Mouse (Mus musculus): Measurements from ENCODE around the gene Gm49354. TPM values are rescaled to one million over a fixed set of nuclear protein-coding genes. Genes with fewer than 3 reads are reported as not detected.

The Gm49354 gene
- not detected in 2 replicates for total RNA-seq (2014; rRNA removed)
- not detected in 2 replicates for polyA plus RNA-seq (2015; fragmentation: Nextera tagmentation; extraction: Ambion mirVana)

DNA sequence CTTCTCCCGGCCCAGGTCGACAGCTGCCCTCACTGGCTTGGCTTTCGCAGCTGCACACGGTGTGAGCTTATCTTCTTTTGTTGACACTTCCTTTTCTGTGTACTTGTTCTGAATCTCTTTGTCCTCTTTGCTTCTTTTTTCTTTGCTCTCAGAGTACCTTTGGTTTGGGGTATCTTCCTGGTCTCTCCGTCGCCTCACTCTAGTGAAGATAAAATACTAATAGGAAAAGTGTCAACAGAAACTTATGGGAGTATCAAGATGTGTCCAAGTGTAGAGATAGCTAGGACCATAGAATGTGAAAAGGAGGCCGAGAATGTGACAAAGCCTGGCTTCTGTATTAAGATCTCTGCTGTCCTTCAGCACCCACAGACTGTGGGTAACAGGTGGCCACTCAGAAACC is at the start of gene Gm49354:
Gm49354 (minus strand) TSS at position 101 of the 400 bp plus-strand sequence.
- TF ChIP-seq CTCF (IDR thresholded peaks at IDR 0.05): no peak
- ATAC-seq (ENCODE audit: low FRiP score) (no peak), DNase-seq (ENCODE audit: low spot score) (no peak)
- H3K9me3 ChIP-seq (ENCODE audit: low read length): no peaks in the 10 kb centered on the region
- 91% methylated on average over 7 of the region's 7 CpGs for WGBS
- H3K27me3 ChIP-seq (ENCODE audit: insufficient read depth, low read length): no peaks in the 10 kb centered on the region
- no peaks in the 10 kb centered on the region for H3K4me1 ChIP-seq (ENCODE audit: insufficient read depth, low read length)
- no peak within 1 kb of the TSS for H3K9ac ChIP-seq (replicated peaks; ENCODE audit: low read length, poor library complexity, severe bottlenecking)
- H3K4me3 ChIP-seq (ENCODE audit: low read depth, low read length): no peak within 1 kb of the TSS
- H3K27ac ChIP-seq (ENCODE audit: low read depth, low read length): no peak within 1 kb of the TSS
- H3K36me3 ChIP-seq (ENCODE audit: insufficient read depth, low read length): peaks cover 85% of the 10 kb centered on the region
- H3K4me2 ChIP-seq (ENCODE audit: low read depth, low read length, poor library complexity, severe bottlenecking): no peak within 1 kb of the TSS

DNA sequence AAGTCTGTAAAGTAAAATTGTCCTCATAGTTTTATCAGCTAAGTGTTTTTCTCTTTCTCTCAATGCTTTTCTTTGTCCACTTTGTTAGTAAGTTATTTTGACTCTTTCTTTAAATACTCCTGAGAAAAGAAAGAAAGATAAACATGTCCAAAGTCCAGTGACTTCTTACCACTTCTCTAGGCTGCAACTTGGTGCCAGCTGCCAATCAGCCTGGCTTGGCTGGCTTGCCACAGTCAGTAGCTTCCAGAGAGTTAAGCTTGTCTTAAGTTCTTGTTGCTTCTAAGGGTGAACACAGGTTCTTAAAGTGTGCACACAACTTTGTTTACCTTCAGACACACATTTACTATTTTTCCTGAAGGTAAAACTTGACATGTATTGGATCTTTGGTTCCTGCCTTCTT is 43.9 kb upstream of the Gm49354 start:
- Histone ChIP-seq H3K4me1 (ENCODE audit: insufficient read depth, low read length) (no peaks in the 10 kb centered on the region), H3K4me3 (ENCODE audit: low read depth, low read length) (no peak overlapping the region), H3K36me3 (ENCODE audit: insufficient read depth, low read length) (no peaks in the 10 kb centered on the region), H3K9ac (replicated peaks; ENCODE audit: low read length, poor library complexity, severe bottlenecking) (no peak overlapping the region), H3K4me2 (ENCODE audit: low read depth, low read length, poor library complexity, severe bottlenecking) (no peak overlapping the region), H3K27me3 (ENCODE audit: insufficient read depth, low read length) (no peaks in the 10 kb centered on the region), H3K9me3 (ENCODE audit: low read length) (no peaks in the 10 kb centered on the region), H3K27ac (ENCODE audit: low read depth, low read length) (no peak overlapping the region)
- DNase-seq (ENCODE audit: low spot score) (no peak), ATAC-seq (ENCODE audit: low FRiP score) (no peak)
- TF ChIP-seq CTCF (IDR thresholded peaks at IDR 0.05): no peak

DNA sequence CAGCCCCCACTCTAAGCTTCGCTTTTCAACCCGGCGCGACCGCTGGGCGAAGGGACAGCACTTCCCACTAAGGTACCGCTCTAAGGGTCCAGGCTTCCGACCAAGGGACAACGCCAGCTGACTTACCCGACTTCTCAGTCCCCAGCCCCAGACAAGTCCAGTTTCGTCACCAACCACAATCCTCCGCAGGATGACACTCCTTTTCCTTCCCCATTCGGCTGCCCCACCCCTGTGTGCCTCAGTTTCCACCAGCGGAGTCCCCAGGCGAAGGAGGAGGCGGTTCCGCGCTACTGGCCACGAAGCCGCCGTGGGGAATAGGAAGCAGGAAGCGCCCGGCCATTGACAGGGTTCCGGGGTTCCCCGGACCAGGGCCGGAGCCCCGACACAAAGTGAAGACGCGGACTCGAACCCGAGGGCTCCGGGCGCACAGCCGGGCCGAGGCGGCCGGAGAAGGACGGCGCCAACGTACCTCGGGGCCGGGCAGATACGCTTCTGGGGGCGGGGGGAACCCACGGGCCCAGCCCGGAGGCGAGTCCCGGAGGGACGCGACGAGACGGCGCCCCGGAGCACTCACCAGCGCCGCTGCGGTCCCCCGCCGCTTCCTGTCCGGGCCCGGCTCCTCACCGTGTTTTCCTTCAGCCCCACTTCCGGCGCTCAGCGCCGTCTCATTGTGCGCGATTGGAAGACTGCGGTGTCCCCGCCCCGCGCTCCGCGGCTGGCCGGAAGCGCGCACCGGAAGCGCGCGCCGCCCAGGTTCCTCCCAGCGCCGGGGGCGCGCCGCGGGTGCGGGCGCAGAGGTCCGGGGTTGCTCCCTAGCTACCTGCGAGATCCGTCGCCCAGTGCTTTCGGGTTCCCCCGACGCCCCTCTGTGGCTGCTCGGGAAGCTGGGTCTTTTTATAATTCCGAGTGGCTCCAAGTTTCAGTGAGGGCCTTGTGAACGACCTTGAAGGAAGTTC is 40.7 kb upstream of the Gm49354 start, which contains the start of gene Tut7:
Tut7 (minus strand) TSS at position 641 of the 956 bp plus-strand sequence.
- Histone ChIP-seq H3K27ac (ENCODE audit: low read depth, low read length) (peak within 1 kb of the TSS; percentile 80), H3K4me2 (ENCODE audit: low read depth, low read length, poor library complexity, severe bottlenecking) (peak within 1 kb of the TSS; percentile 71), H3K4me1 (ENCODE audit: insufficient read depth, low read length) (peaks cover 11% of the 10 kb centered on the region), H3K36me3 (ENCODE audit: insufficient read depth, low read length) (no peaks in the 10 kb centered on the region), H3K4me3 (ENCODE audit: low read depth, low read length) (peak within 1 kb of the TSS; percentile 51), H3K9me3 (ENCODE audit: low read length) (no peaks in the 10 kb centered on the region), H3K27me3 (ENCODE audit: insufficient read depth, low read length) (no peaks in the 10 kb centered on the region), H3K9ac (replicated peaks; ENCODE audit: low read length, poor library complexity, severe bottlenecking) (peak within 1 kb of the TSS; percentile 59)
- TF ChIP-seq CTCF (IDR thresholded peaks at IDR 0.05): peak; percentile 2; the same call in 1 of the 2 replicates
- DNase-seq (ENCODE audit: low spot score): peak; percentile 95
- WGBS: under 1% methylated on average over 94 of the region's 100 CpGs
- ATAC-seq (ENCODE audit: low FRiP score): peak; percentile 98

DNA sequence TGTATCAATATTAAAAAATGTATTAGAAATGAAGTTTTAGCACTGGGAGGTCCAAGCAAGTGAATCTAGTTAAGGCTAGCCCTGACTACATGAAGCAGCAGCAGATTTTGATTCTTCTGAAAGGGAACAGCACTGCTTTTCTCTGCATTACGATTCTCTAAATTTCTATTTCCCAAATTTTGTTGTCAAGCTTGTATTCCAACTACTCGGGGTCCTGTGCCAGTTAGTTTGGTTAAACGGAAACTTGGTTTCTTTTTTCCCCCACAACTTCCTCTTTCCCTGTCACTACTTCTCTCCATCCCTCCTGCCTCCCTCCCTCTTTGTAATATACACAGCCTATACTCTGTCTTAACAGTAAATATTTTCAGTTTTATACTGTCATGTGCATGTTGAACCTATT is 38.8 kb upstream of the Gm49354 start:
- no peaks in the 10 kb centered on the region for H3K9me3 ChIP-seq (ENCODE audit: low read length)
- no peak overlapping the region for H3K27ac ChIP-seq (ENCODE audit: low read depth, low read length)
- no peak for ATAC-seq (ENCODE audit: low FRiP score)
- no peaks in the 10 kb centered on the region for H3K27me3 ChIP-seq (ENCODE audit: insufficient read depth, low read length)
- peaks cover 11% of the 10 kb centered on the region for H3K4me1 ChIP-seq (ENCODE audit: insufficient read depth, low read length)
- no peak overlapping the region for H3K4me3 ChIP-seq (ENCODE audit: low read depth, low read length)
- WGBS: 81% methylated on average over 3 of the region's 3 CpGs
- no peak overlapping the region for H3K4me2 ChIP-seq (ENCODE audit: low read depth, low read length, poor library complexity, severe bottlenecking)
- no peak overlapping the region for H3K9ac ChIP-seq (replicated peaks; ENCODE audit: low read length, poor library complexity, severe bottlenecking)
- H3K36me3 ChIP-seq (ENCODE audit: insufficient read depth, low read length): peaks cover 8% of the 10 kb centered on the region
- no peak for DNase-seq (ENCODE audit: low spot score)
- no peak for TF ChIP-seq CTCF (IDR thresholded peaks at IDR 0.05)

DNA sequence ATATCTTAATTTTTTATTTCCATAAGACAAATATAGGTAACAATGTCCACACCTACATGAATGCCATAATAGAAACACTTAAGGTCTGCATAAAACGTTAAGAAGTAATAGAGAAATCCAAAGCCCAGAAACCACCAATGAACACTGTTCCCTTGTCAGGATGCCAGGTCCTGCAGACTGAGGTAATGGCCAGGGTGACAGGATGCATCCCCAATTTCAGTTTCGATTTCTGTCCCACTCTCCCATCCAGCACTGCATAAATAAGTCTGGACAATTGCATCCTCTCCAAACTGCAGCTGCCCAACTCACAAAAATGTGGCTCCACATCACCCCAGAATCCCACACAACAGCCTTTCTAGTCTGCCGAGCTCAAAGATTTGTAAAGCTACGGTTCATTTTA is 38.1 kb upstream of the Gm49354 start:
- DNase-seq (ENCODE audit: low spot score): no peak
- H3K27me3 ChIP-seq (ENCODE audit: insufficient read depth, low read length): no peaks in the 10 kb centered on the region
- 68% methylated on average over 4 of the region's 4 CpGs for WGBS
- H3K4me1 ChIP-seq (ENCODE audit: insufficient read depth, low read length): peaks cover 11% of the 10 kb centered on the region
- H3K9ac ChIP-seq (replicated peaks; ENCODE audit: low read length, poor library complexity, severe bottlenecking): no peak overlapping the region
- H3K36me3 ChIP-seq (ENCODE audit: insufficient read depth, low read length): peaks cover 15% of the 10 kb centered on the region
- ATAC-seq (ENCODE audit: low FRiP score): no peak
- no peak for TF ChIP-seq CTCF (IDR thresholded peaks at IDR 0.05)
- H3K4me2 ChIP-seq (ENCODE audit: low read depth, low read length, poor library complexity, severe bottlenecking): no peak overlapping the region
- H3K4me3 ChIP-seq (ENCODE audit: low read depth, low read length): 0 out of 2 replicates have a peak overlapping the region, but pooled peaks have one; percentile 4
- no peaks in the 10 kb centered on the region for H3K9me3 ChIP-seq (ENCODE audit: low read length)
- H3K27ac ChIP-seq (ENCODE audit: low read depth, low read length): no peak overlapping the region

DNA sequence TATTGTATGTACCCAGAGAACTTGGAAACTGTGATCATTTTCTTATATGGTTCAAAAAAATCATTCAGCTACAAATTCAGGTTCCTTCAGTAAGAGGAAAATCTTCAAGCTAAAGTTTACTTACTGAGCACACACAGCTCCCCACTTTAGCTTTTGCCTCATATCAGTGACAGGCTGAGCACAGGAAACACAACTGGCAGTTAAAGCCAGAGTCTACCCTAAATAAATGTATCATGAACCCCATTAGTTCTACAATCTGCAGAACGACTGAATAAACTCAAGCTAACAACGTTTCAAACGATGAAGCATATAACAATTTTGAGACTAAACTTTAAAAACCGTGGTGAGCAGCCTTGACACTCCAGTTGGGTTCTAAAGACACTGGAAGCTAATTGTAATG is 35.3 kb upstream of the Gm49354 start:
- H3K9ac ChIP-seq (replicated peaks; ENCODE audit: low read length, poor library complexity, severe bottlenecking): no peak overlapping the region
- H3K4me1 ChIP-seq (ENCODE audit: insufficient read depth, low read length): peaks cover 11% of the 10 kb centered on the region
- peaks cover 32% of the 10 kb centered on the region for H3K36me3 ChIP-seq (ENCODE audit: insufficient read depth, low read length)
- H3K27ac ChIP-seq (ENCODE audit: low read depth, low read length): no peak overlapping the region
- no peak overlapping the region for H3K4me2 ChIP-seq (ENCODE audit: low read depth, low read length, poor library complexity, severe bottlenecking)
- no peaks in the 10 kb centered on the region for H3K9me3 ChIP-seq (ENCODE audit: low read length)
- no peak for DNase-seq (ENCODE audit: low spot score)
- ATAC-seq (ENCODE audit: low FRiP score): no peak
- H3K4me3 ChIP-seq (ENCODE audit: low read depth, low read length): no peak overlapping the region
- H3K27me3 ChIP-seq (ENCODE audit: insufficient read depth, low read length): no peaks in the 10 kb centered on the region
- no peak for TF ChIP-seq CTCF (IDR thresholded peaks at IDR 0.05)
- 94% methylated on average over 4 of the region's 4 CpGs for WGBS
